Mouse (Mus musculus): Measurements from ENCODE around the gene Dock9. TPM values are rescaled to one million over a fixed set of nuclear protein-coding genes. Genes with fewer than 3 reads are reported as not detected.

The Dock9 gene
- polyA plus RNA-seq, 1 experiment from 2014 or later = 12.1 TPM

DNA sequence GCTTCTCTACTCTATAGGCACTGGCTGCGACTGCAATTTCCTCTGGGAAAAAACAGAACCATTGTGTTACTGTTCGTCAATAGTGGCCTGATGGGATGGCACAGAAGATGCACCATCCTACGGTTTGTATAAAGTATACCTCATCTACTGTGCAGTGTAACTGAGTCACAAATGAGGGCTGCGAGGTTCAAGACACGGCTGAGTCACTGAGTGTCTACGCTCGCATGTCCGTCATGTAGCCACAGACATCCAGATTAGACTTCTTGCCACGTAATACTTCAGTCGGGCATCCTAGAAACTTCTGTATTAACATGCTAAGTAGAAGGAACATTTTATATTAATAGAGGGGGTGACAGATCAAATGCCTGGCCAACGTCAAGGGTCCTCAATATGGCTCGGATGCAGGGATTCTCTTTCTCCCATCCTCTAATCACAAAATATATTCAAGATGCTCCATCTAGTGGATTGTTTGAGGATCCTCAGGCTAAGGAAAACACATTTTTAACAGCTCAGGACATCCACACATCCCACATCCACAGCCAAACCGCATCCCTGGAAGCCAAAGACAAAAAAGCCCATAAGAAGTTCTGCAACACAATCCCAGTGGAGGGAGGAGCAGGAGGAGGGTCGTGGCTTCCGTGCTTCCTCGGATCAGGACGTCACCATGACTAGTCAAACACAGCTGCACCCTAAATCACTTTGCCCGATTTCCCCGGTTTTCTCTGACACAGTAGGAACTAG lies 44.8 kb downstream of the Dock9 start:
- no peak overlapping the region for H3K4me2 ChIP-seq
- no peak overlapping the region for H3K27ac ChIP-seq (replicated peaks)
- H3K27me3 ChIP-seq = no peaks in the 10 kb centered on the region
- WGBS = 68% methylated on average over 19 of the region's 19 CpGs
- no peak overlapping the region for H3K4me3 ChIP-seq
- ATAC-seq (ENCODE audit: low FRiP score, low read depth) = peak; percentile 59; the same call in 1 of the 2 replicates
- no peaks in the 10 kb centered on the region for H3K4me1 ChIP-seq (replicated peaks)
- H3K9me3 ChIP-seq = no peaks in the 10 kb centered on the region
- H3K36me3 ChIP-seq = no peaks in the 10 kb centered on the region
- H3K9ac ChIP-seq = no peak overlapping the region

DNA sequence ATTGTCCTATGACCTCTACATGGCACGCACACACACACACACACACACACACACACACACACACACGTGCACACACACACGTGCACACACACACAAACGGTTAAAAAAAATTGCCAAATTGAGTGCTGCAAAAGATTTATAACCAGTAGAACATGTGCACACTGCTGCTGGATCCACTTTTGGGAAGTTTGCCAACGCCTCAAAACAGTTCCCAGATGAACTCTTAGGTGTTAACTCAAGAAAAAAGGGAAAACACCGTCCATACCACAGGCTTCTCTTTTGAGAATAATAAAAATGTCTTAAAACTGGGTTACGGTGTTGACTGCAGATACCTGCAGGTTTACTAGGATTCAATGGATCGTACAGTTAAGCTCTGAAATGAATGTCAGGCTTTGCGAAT lies 48.0 kb downstream of the Dock9 start:
- no peaks in the 10 kb centered on the region for H3K27me3 ChIP-seq
- no peaks in the 10 kb centered on the region for H3K4me1 ChIP-seq (replicated peaks)
- H3K27ac ChIP-seq (replicated peaks) = no peak overlapping the region
- no peak overlapping the region for H3K9ac ChIP-seq
- no peak for ATAC-seq (ENCODE audit: low FRiP score, low read depth)
- H3K4me3 ChIP-seq = no peak overlapping the region
- no peaks in the 10 kb centered on the region for H3K9me3 ChIP-seq
- H3K36me3 ChIP-seq = no peaks in the 10 kb centered on the region
- 83% methylated on average over 9 of the region's 9 CpGs for WGBS
- no peak overlapping the region for H3K4me2 ChIP-seq

- H3K27me3 ChIP-seq = no peaks in the 10 kb centered on the region
- no peak for ATAC-seq (ENCODE audit: low FRiP score, low read depth)
- H3K4me2 ChIP-seq = no peak overlapping the region
- H3K9ac ChIP-seq = no peak overlapping the region
- 67% methylated on average over 10 of the region's 10 CpGs for WGBS
- peaks cover under 1% of the 10 kb centered on the region; the same call in 1 of the 2 replicates for H3K4me1 ChIP-seq (replicated peaks)
- no peak overlapping the region for H3K27ac ChIP-seq (replicated peaks)
- no peaks in the 10 kb centered on the region for H3K9me3 ChIP-seq
- no peaks in the 10 kb centered on the region for H3K36me3 ChIP-seq
- H3K4me3 ChIP-seq = no peak overlapping the region
These were observed 48.6 kb downstream of the Dock9 start for GRCm38 (mm10) chr14:121749084-121749483.

- Histone ChIP-seq H3K4me3 (no peak overlapping the region), H3K27me3 (no peaks in the 10 kb centered on the region), H3K4me1 (replicated peaks) (peaks cover 6% of the 10 kb centered on the region), H3K27ac (replicated peaks) (no peak overlapping the region), H3K4me2 (no peak overlapping the region), H3K9me3 (no peaks in the 10 kb centered on the region), H3K36me3 (no peaks in the 10 kb centered on the region), H3K9ac (no peak overlapping the region)
- no peak for ATAC-seq (ENCODE audit: low FRiP score, low read depth)
- 57% methylated on average over 7 of the region's 7 CpGs for WGBS
These were observed 50.3 kb downstream of the Dock9 start for GRCm38 (mm10) chr14:121747360-121747759.

GRCm38 (mm10) chr14:121743787-121744417 lies 53.7 kb downstream of the Dock9 start:
- WGBS = 57% methylated on average over 9 of the region's 9 CpGs
- ATAC-seq (ENCODE audit: low FRiP score, low read depth) = no peak

DNA sequence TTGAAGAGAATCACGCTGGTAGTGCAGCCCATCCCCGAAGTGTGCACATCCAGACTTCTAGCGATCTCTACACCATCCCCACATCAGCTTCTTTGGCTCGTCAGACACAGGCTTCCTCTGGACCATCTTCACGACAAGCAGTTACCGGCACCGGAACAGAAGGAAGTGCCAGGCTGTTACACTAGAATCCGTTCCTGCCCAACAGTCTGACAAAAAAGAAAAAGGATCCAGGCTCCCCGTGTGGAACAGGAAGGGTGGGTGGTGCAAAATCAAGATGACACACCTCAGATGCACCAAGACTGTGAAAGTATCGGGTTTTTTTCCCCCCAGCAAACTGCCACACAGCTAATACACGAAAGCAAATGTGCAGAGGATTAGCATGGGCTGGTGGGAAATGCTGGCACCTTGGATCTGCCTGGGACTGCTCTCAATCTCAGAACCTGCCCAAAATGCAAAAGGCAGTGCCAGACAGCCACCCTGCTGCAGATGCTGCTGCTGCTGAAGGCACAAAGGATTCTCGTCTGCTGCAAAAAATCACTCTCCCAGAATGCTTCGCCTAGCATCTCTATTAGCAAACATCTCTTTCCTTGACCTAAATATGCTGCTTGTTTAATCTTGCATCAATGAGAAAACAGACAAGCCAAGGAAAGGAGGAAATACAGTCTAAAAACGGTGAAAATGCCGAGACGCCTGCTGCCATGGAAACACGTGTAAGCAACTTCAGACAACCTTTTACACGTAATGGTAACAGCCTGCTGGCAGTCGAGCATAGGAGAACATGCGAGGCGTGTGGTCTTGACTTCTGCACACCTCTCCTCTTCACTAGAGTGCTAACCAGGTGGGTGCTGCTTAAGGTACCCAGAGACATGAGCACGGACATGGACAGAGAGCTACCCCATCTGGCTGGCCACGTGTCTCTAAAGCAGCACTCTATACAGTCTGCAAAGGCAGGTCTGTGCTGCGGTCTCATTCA lies 58.9 kb downstream of the Dock9 start:
- 43% methylated on average over 24 of the region's 24 CpGs for WGBS
- peak overlapping the region; percentile 49 for H3K9ac ChIP-seq

More at GRCm38 (mm10) chr14:121743787-121744417, 53.7 kb downstream of the Dock9 start:
- H3K27me3 ChIP-seq = no peaks in the 10 kb centered on the region
- no peak overlapping the region for H3K4me3 ChIP-seq
- peaks cover 16% of the 10 kb centered on the region for H3K4me1 ChIP-seq (replicated peaks)
- H3K36me3 ChIP-seq = no peaks in the 10 kb centered on the region
- H3K9ac ChIP-seq = no peak overlapping the region
- H3K4me2 ChIP-seq = no peak overlapping the region
- no peaks in the 10 kb centered on the region for H3K9me3 ChIP-seq
- no peak overlapping the region for H3K27ac ChIP-seq (replicated peaks)

GRCm38 (mm10) chr14:121737277-121737676 lies 60.4 kb downstream of the Dock9 start:
- H3K4me3 ChIP-seq = peak overlapping the region; percentile 36
- H3K36me3 ChIP-seq = no peaks in the 10 kb centered on the region
- 0 out of 2 replicates have a peak overlapping the region, but pooled peaks have one; percentile 47 for H3K27ac ChIP-seq (replicated peaks)
- peak overlapping the region; percentile 49; the same call in 1 of the 2 replicates for H3K9ac ChIP-seq
- H3K27me3 ChIP-seq = no peaks in the 10 kb centered on the region
- WGBS = 83% methylated on average over 8 of the region's 8 CpGs
- H3K4me1 ChIP-seq (replicated peaks) = peaks cover 25% of the 10 kb centered on the region
- peak overlapping the region; percentile 53 for H3K4me2 ChIP-seq
- no peaks in the 10 kb centered on the region for H3K9me3 ChIP-seq
- no peak for ATAC-seq (ENCODE audit: low FRiP score, low read depth)

More for the DNA sequence above, 58.9 kb downstream of the Dock9 start:
- ATAC-seq (ENCODE audit: low FRiP score, low read depth) = peak; percentile 40
- Histone ChIP-seq H3K36me3 (no peaks in the 10 kb centered on the region), H3K27ac (replicated peaks) (peak overlapping the region; percentile 85), H3K4me1 (replicated peaks) (peaks cover 26% of the 10 kb centered on the region), H3K27me3 (no peaks in the 10 kb centered on the region), H3K9me3 (no peaks in the 10 kb centered on the region), H3K4me2 (peak overlapping the region; percentile 53), H3K4me3 (peak overlapping the region; percentile 36)

GRCm38 (mm10) chr14:121735678-121736077 lies 62.0 kb downstream of the Dock9 start:
- no peak overlapping the region for H3K9ac ChIP-seq
- no peaks in the 10 kb centered on the region for H3K9me3 ChIP-seq
- ATAC-seq (ENCODE audit: low FRiP score, low read depth) = no peak
- no peak overlapping the region for H3K4me2 ChIP-seq
- no peaks in the 10 kb centered on the region for H3K27me3 ChIP-seq
- H3K4me3 ChIP-seq = no peak overlapping the region
- H3K4me1 ChIP-seq (replicated peaks) = peaks cover 29% of the 10 kb centered on the region
- WGBS = 61% methylated on average over 7 of the region's 7 CpGs
- H3K27ac ChIP-seq (replicated peaks) = no peak overlapping the region
- H3K36me3 ChIP-seq = no peaks in the 10 kb centered on the region

DNA sequence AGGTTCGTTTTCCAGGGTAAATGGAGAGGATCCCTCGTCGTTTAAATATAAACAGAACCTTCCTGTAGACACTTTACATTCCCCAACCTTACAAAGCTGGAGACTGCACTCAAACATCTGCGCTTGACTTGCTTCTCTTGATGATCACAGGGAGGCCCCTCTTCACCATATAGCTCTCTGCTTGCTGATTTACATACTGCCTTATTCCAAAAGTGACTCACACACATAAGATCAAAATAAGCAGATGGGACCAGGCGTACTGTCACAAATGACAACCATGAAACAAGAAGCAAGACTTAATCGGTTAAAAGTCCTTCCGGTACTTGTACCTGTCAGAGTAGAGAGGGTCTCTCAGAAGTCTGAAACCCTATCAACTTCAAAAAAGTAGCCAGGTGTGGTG lies 63.4 kb downstream of the Dock9 start:
- no peak for ATAC-seq (ENCODE audit: low FRiP score, low read depth)
- 86% methylated on average over 7 of the region's 7 CpGs for WGBS
- Histone ChIP-seq H3K9ac (no peak overlapping the region), H3K4me3 (no peak overlapping the region), H3K36me3 (no peaks in the 10 kb centered on the region), H3K27me3 (no peaks in the 10 kb centered on the region), H3K27ac (replicated peaks) (no peak overlapping the region), H3K9me3 (no peaks in the 10 kb centered on the region), H3K4me2 (0 out of 2 replicates have a peak overlapping the region, but pooled peaks have one; percentile 14), H3K4me1 (replicated peaks) (peaks cover 21% of the 10 kb centered on the region)

DNA sequence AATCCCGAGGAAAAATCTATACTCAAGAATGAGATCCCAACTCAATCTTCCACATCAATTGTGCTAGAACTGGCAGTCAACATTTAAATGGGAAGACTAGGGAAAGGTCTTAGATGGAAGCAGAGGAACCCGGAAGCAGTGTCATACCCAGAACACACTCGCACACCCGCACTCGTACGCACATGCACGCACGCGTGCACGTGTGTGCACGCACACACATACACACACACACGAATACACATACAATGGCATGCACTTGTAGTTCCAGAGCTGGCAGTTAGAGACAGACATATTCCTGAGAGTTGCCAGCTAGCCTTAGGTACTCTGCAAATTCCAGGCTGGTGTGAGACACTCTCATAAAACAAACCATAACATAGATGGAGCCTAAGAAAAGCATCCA lies 63.9 kb downstream of the Dock9 start:
- H3K4me1 ChIP-seq (replicated peaks) = peaks cover 16% of the 10 kb centered on the region
- H3K9me3 ChIP-seq = no peaks in the 10 kb centered on the region
- H3K36me3 ChIP-seq = no peaks in the 10 kb centered on the region
- no peaks in the 10 kb centered on the region for H3K27me3 ChIP-seq
- no peak for ATAC-seq (ENCODE audit: low FRiP score, low read depth)
- WGBS = 96% methylated on average over 12 of the region's 12 CpGs
- 0 out of 2 replicates have a peak overlapping the region, but pooled peaks have one; percentile 14 for H3K4me2 ChIP-seq
- H3K27ac ChIP-seq (replicated peaks) = no peak overlapping the region
- no peak overlapping the region for H3K9ac ChIP-seq
- no peak overlapping the region for H3K4me3 ChIP-seq

DNA sequence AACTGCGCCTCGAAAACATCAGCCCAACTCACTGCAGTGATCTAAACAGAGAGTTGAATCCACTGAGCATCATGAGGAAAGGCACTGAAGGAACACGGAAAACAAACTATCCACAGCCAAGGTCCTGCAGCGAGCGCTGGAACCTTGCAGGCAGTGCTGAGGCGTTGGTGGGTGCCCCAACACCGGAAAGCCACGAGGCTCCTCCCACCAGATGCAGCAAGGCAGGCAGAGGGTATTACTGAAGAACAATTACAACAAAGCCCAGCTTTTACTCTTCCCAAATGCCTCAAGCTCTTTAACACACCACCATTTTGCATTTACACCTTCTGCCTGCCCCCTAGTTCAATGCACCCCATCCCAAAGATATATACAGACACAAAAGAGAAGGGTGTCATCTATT lies 65.4 kb downstream of the Dock9 start:
- no peaks in the 10 kb centered on the region for H3K9me3 ChIP-seq
- H3K4me2 ChIP-seq = 0 out of 2 replicates have a peak overlapping the region, but pooled peaks have one; percentile 4
- no peak overlapping the region for H3K9ac ChIP-seq
- H3K36me3 ChIP-seq = no peaks in the 10 kb centered on the region
- H3K27me3 ChIP-seq = no peaks in the 10 kb centered on the region
- H3K27ac ChIP-seq (replicated peaks) = no peak overlapping the region
- H3K4me3 ChIP-seq = no peak overlapping the region
- WGBS = 18% methylated on average over 8 of the region's 8 CpGs
- H3K4me1 ChIP-seq (replicated peaks) = peaks cover 14% of the 10 kb centered on the region
- no peak for ATAC-seq (ENCODE audit: low FRiP score, low read depth)
